9 mouse cellular contexts compared by ENCODE assay signal in the genomic region with DNA sequence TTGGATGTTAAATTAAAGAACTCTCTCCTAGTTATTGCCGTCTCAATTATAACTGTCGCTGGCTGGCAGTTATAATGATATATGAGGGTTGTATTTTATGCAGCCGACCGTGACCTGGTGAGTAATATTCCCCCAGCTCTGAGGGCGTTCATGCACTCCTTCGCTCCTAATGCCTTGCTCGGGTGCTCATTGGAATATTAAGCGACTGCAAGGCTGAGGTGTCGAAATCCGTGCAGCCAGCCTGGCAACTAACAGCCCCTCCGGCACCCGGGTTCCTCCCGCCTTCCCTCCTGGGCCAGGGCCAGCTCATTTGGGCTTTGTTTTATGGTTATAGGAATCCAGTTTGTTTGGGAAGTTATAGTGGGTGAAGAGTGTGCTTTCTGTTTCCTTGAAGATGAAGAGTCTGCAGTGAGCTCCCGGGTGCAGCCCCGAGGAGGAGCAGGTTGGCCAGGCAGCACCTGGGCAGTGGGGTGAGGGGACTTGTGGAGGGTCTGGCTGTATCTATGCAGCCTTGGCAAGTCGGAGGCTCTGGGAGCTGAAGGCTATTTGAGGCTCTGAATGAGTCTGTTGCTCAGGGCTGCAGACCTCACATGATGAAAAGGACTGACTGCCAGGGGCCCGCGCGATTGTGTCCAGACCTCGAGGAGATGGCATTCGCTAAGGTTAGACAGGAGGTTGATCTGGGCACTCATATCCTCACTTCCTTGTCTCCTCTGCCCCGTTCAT. TPM values are rescaled to one million over a fixed set of nuclear protein-coding genes. Genes with fewer than 3 reads are reported as not detected.
DNase-seq lines count a peak whose midpoint lies in the region; ATAC-seq lines count a peak whose summit lies in the region.
"Had no signal": no experiment of that assay in that cellular context is flagged by ENCODE, and none has a peak within 500 bp of the region (broad histone marks: within the 10 kb centered on the region; RNA-seq: fewer than 3 reads in every experiment).

No protein-coding gene starts in this region.

- H3K27me3 ChIP-seq in heart, embryonic 13.5 days (replicated peaks): no peaks in the 10 kb centered on the region
- H3K27me3 ChIP-seq: embryonic facial prominence, embryonic 13.5 days had no signal

- H3K9ac ChIP-seq in heart, embryonic 13.5 days: peak overlapping the region; percentile 69
- H3K9ac ChIP-seq: embryonic facial prominence, embryonic 13.5 days had no signal

- H3K4me3 ChIP-seq in heart, embryonic 13.5 days: no peak overlapping the region
- H3K4me3 ChIP-seq: embryonic facial prominence, embryonic 13.5 days had no signal

- H3K4me1 ChIP-seq in heart, embryonic 13.5 days: peaks cover 40% of the 10 kb centered on the region

- H3K9me3 ChIP-seq in heart, embryonic 13.5 days: peaks cover 7% of the 10 kb centered on the region; the same call in 1 of the 2 replicates
- H3K9me3 ChIP-seq: embryonic facial prominence, embryonic 13.5 days had no signal

- H3K27ac ChIP-seq in heart, embryonic 13.5 days (replicated peaks): peak overlapping the region; percentile 75

- peak; percentile 17 for DNase-seq in 3T3-L1 (ENCODE audit: low read depth, low spot score)
- DNase-seq in Muller cell, postnatal 12 days (ENCODE audit: inconsistent ontology term): peak; percentile 65
- DNase-seq in kidney, postnatal 4 days: peak; percentile 49 to 56
- DNase-seq in ovary, postnatal 14 days (ENCODE audit: low spot score): no peak
- no peak for DNase-seq in ovary, postnatal 36 days (ENCODE audit: low spot score)
- DNase-seq: thymus, postnatal 25 days had no signal

- H3K36me3 ChIP-seq in heart, embryonic 13.5 days: no peaks in the 10 kb centered on the region
- H3K36me3 ChIP-seq: embryonic facial prominence, embryonic 13.5 days had no signal

- peak overlapping the region; percentile 53 for H3K4me2 ChIP-seq in heart, embryonic 13.5 days
- H3K4me2 ChIP-seq: embryonic facial prominence, embryonic 13.5 days had no signal

- WGBS in heart, embryonic 13.5 days: 44% methylated on average over 22 of the region's 22 CpGs

- ATAC-seq in heart, embryonic 13.5 days (ENCODE audit: extremely low read depth, insufficient number of reproducible peaks, low FRiP score, low TSS enrichment): no peak
- no peak for ATAC-seq in frontal cortex, adult (ENCODE audit: low TSS enrichment)

RNA-seq across cellular contexts. Expression of a gene that starts 8.4 kb away (rescaled TPM):
- polyA plus RNA-seq in heart, embryonic 13.5 days (2015; fragmentation: Nextera tagmentation; extraction: Ambion mirVana): not detected in 2 replicates
- polyA plus RNA-seq: embryonic facial prominence, embryonic 13.5 days had no signal

Comparison
In these comparisons a context has a peak if more than half of its experiments do, and no peak if none do; other contexts are left out.
1. DNase-seq: peak in 3T3-L1 (single experiment), Muller cell, postnatal 12 days (single experiment) and kidney, postnatal 4 days (2 of 2); none in ovary, postnatal 14 days (single experiment) and ovary, postnatal 36 days (single experiment).